Mouse (Mus musculus): ENCODE measurements at regions not wholly inside any gene's neighbourhood (a gene's known extent, or its start where the extent isn't known, plus 50 kb on each side); places are given as distances from the start of the nearest gene placed in this dataset.

- H3K27ac ChIP-seq (ENCODE audit: low read depth) = no peak overlapping the region
- DNase-seq (ENCODE audit: low spot score) (no peak), ATAC-seq (ENCODE audit: insufficient read depth, low read depth) (no peak)
- H3K4me3 ChIP-seq (ENCODE audit: low read depth, low read length) = no peak overlapping the region
- H3K4me1 ChIP-seq (ENCODE audit: control insufficient read depth, insufficient read depth) = no peaks in the 10 kb centered on the region
- TF ChIP-seq CTCF (IDR thresholded peaks at IDR 0.05; ENCODE audit: low read depth) = no peak
- no peak for TF ChIP-seq EP300 (IDR thresholded peaks at IDR 0.05; ENCODE audit: low read depth)
- no peaks in the 10 kb centered on the region for H3K9me3 ChIP-seq (replicated peaks; ENCODE audit: control insufficient read depth, low read length)
- no peaks in the 10 kb centered on the region for H3K36me3 ChIP-seq (replicated peaks; ENCODE audit: control insufficient read depth, insufficient read depth, low read length)
- H3K27me3 ChIP-seq (ENCODE audit: control insufficient read depth, insufficient read depth, low read length) = no peaks in the 10 kb centered on the region
- no peak overlapping the region for H3K4me2 ChIP-seq (ENCODE audit: low read depth, low read length)
- 67% methylated on average over 6 of the region's 6 CpGs for whole genome bisulfite sequencing
- no peak overlapping the region for H3K9ac ChIP-seq (replicated peaks; ENCODE audit: low read depth, low read length)
Observed at GRCm38 (mm10) chr7:113638098-113638497, 124.5 kb downstream of the Far1 start.

GRCm38 (mm10) chr7:113642540-113642939 is 123.3 kb upstream of the Spon1 start:
- H3K36me3 ChIP-seq (replicated peaks; ENCODE audit: control insufficient read depth, insufficient read depth, low read length) = no peaks in the 10 kb centered on the region
- no peaks in the 10 kb centered on the region for H3K9me3 ChIP-seq (replicated peaks; ENCODE audit: control insufficient read depth, low read length)
- H3K9ac ChIP-seq (replicated peaks; ENCODE audit: low read depth, low read length) = no peak overlapping the region
- ATAC-seq (ENCODE audit: insufficient read depth, low read depth) = no peak
- no peak for DNase-seq (ENCODE audit: low spot score)
- H3K4me2 ChIP-seq (ENCODE audit: low read depth, low read length) = no peak overlapping the region
- H3K27ac ChIP-seq (ENCODE audit: low read depth) = no peak overlapping the region
- 83% methylated on average over 7 of the region's 7 CpGs for WGBS
- TF ChIP-seq EP300 (IDR thresholded peaks at IDR 0.05; ENCODE audit: low read depth) (no peak), CTCF (IDR thresholded peaks at IDR 0.05; ENCODE audit: low read depth) (no peak)
- H3K27me3 ChIP-seq (ENCODE audit: control insufficient read depth, insufficient read depth, low read length) = no peaks in the 10 kb centered on the region
- H3K4me1 ChIP-seq (ENCODE audit: control insufficient read depth, insufficient read depth) = no peaks in the 10 kb centered on the region
- H3K4me3 ChIP-seq (ENCODE audit: low read depth, low read length) = no peak overlapping the region

- H3K4me3 ChIP-seq (ENCODE audit: low read depth, low read length) = no peak overlapping the region
- no peaks in the 10 kb centered on the region for H3K27me3 ChIP-seq (ENCODE audit: control insufficient read depth, insufficient read depth, low read length)
- H3K4me2 ChIP-seq (ENCODE audit: low read depth, low read length) = no peak overlapping the region
- no peaks in the 10 kb centered on the region for H3K4me1 ChIP-seq (ENCODE audit: control insufficient read depth, insufficient read depth)
- 57% methylated on average over 2 of the region's 2 CpGs for WGBS
- no peaks in the 10 kb centered on the region for H3K9me3 ChIP-seq (replicated peaks; ENCODE audit: control insufficient read depth, low read length)
- H3K27ac ChIP-seq (ENCODE audit: low read depth) = no peak overlapping the region
- H3K9ac ChIP-seq (replicated peaks; ENCODE audit: low read depth, low read length) = no peak overlapping the region
- TF ChIP-seq CTCF (IDR thresholded peaks at IDR 0.05; ENCODE audit: low read depth) (no peak), EP300 (IDR thresholded peaks at IDR 0.05; ENCODE audit: low read depth) (no peak)
- DNase-seq (ENCODE audit: low spot score) (no peak), ATAC-seq (ENCODE audit: insufficient read depth, low read depth) (no peak)
- no peaks in the 10 kb centered on the region for H3K36me3 ChIP-seq (replicated peaks; ENCODE audit: control insufficient read depth, insufficient read depth, low read length)
Observed at GRCm38 (mm10) chr7:113650631-113651030, 115.2 kb upstream of the Spon1 start.

- Histone ChIP-seq H3K4me3 (ENCODE audit: low read depth, low read length) (no peak overlapping the region), H3K27ac (ENCODE audit: low read depth) (peak overlapping the region; percentile 53), H3K4me2 (ENCODE audit: low read depth, low read length) (no peak overlapping the region), H3K27me3 (ENCODE audit: control insufficient read depth, insufficient read depth, low read length) (no peaks in the 10 kb centered on the region), H3K9ac (replicated peaks; ENCODE audit: low read depth, low read length) (no peak overlapping the region), H3K9me3 (replicated peaks; ENCODE audit: control insufficient read depth, low read length) (no peaks in the 10 kb centered on the region), H3K4me1 (ENCODE audit: control insufficient read depth, insufficient read depth) (no peaks in the 10 kb centered on the region), H3K36me3 (replicated peaks; ENCODE audit: control insufficient read depth, insufficient read depth, low read length) (no peaks in the 10 kb centered on the region)
- TF ChIP-seq EP300 (IDR thresholded peaks at IDR 0.05; ENCODE audit: low read depth) = no peak
- TF ChIP-seq CTCF (IDR thresholded peaks at IDR 0.05; ENCODE audit: low read depth) = no peak
- 17% methylated on average over 1 of the region's 1 CpGs for WGBS
- ATAC-seq (ENCODE audit: insufficient read depth, low read depth) (peak; percentile 72), DNase-seq (ENCODE audit: low spot score) (peak; percentile 54)
Observed at GRCm38 (mm10) chr7:113651696-113652095, 114.1 kb upstream of the Spon1 start.

GRCm38 (mm10) chr7:113653130-113653529 is 112.7 kb upstream of the Spon1 start:
- WGBS = 35% methylated on average over 5 of the region's 5 CpGs
- Histone ChIP-seq H3K4me3 (ENCODE audit: low read depth, low read length) (no peak overlapping the region), H3K27ac (ENCODE audit: low read depth) (no peak overlapping the region), H3K36me3 (replicated peaks; ENCODE audit: control insufficient read depth, insufficient read depth, low read length) (no peaks in the 10 kb centered on the region), H3K9ac (replicated peaks; ENCODE audit: low read depth, low read length) (no peak overlapping the region), H3K9me3 (replicated peaks; ENCODE audit: control insufficient read depth, low read length) (no peaks in the 10 kb centered on the region), H3K27me3 (ENCODE audit: control insufficient read depth, insufficient read depth, low read length) (no peaks in the 10 kb centered on the region), H3K4me2 (ENCODE audit: low read depth, low read length) (no peak overlapping the region), H3K4me1 (ENCODE audit: control insufficient read depth, insufficient read depth) (no peaks in the 10 kb centered on the region)
- ATAC-seq (ENCODE audit: insufficient read depth, low read depth) (no peak), DNase-seq (ENCODE audit: low spot score) (peak; percentile 36)
- no peak for TF ChIP-seq EP300 (IDR thresholded peaks at IDR 0.05; ENCODE audit: low read depth)
- peak; percentile 65 for TF ChIP-seq CTCF (IDR thresholded peaks at IDR 0.05; ENCODE audit: low read depth)

GRCm38 (mm10) chr7:113655336-113655735 is 110.5 kb upstream of the Spon1 start:
- H3K27me3 ChIP-seq (ENCODE audit: control insufficient read depth, insufficient read depth, low read length) = no peaks in the 10 kb centered on the region
- H3K36me3 ChIP-seq (replicated peaks; ENCODE audit: control insufficient read depth, insufficient read depth, low read length) = no peaks in the 10 kb centered on the region
- H3K4me2 ChIP-seq (ENCODE audit: low read depth, low read length) = no peak overlapping the region
- no peak overlapping the region for H3K27ac ChIP-seq (ENCODE audit: low read depth)
- DNase-seq (ENCODE audit: low spot score) (no peak), ATAC-seq (ENCODE audit: insufficient read depth, low read depth) (no peak)
- no peak overlapping the region for H3K9ac ChIP-seq (replicated peaks; ENCODE audit: low read depth, low read length)
- no peaks in the 10 kb centered on the region for H3K4me1 ChIP-seq (ENCODE audit: control insufficient read depth, insufficient read depth)
- no peak overlapping the region for H3K4me3 ChIP-seq (ENCODE audit: low read depth, low read length)
- H3K9me3 ChIP-seq (replicated peaks; ENCODE audit: control insufficient read depth, low read length) = no peaks in the 10 kb centered on the region
- TF ChIP-seq EP300 (IDR thresholded peaks at IDR 0.05; ENCODE audit: low read depth) = no peak
- no peak for TF ChIP-seq CTCF (IDR thresholded peaks at IDR 0.05; ENCODE audit: low read depth)
- WGBS = 70% methylated on average over 5 of the region's 5 CpGs
